Mouse (Mus musculus) effector memory CD4-positive, alpha-beta T cell, adult 7 months (primary cell): ENCODE measurements around the gene Myo5c. TPM values are rescaled to one million over a fixed set of nuclear protein-coding genes. Genes with fewer than 3 reads are reported as not detected.

Source experiments
- polyA plus RNA-seq: library from polyadenylated mRNA; unstranded; fragments of 100-300 nt; shearing (Covaris generic); gene quantifications from one replicate; pipeline ENCODE4 v1.2.1, GENCODE M21; 2017

Myo5c gene
- 0.56 TPM for polyA plus RNA-seq

DNA sequence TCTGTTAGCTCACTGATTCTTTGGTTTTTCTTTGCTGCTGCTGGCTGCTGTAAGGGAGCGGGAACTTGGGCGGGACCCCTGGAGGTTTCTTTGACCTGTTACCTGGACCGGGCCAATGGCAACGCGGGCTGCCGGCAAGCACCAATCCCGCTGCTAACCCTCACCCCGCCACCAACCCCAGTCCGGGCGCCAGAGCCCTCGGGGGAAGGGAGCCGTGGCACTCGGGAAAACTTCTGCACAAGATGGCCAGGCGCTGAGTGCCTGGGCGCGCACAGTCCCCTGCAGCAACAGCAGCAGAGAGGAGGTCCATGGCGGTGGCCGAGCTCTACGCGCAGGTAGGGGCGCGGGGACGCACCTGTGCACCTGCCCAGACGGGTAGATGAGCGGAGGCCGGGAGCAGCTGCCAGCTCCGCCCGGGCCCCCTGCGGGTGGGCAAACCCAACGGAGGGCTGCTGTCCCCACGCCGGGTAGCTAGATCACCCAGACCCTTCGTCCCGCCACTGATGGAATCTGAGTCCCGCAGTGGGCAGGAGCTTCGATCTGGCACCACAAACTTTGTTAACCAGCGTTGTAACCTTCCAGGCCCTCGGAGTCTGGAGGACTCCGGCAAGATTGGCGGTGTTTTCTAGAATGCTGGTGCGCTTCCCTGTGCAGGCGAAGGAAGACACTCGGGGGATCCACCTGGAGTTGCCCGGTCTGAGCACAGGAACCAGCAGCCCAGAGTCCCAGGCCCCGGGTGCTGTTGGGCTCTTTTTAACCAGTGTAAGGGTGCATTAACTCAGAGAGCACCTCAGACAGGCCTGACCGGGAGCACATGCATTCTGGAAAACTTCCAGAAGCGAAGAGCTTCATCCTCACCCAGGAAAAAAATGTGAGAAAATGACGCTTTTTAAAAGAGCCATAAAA, at the start of gene Myo5c:
Myo5c (plus strand) TSS at position 180 of the 906 bp plus-strand sequence.

GRCm38 (mm10) chr9:75306126-75306898, 74.5 kb downstream of the Myo5c start, which contains the start of gene Gnb5:
Gene Gnb5 (plus strand): TSS chr9:75306288.

GRCm38 (mm10) chr9:75347458-75347857, 115.6 kb downstream of the Myo5c start, which contains the start of gene Bcl2l10:
Gene Bcl2l10 (plus strand): TSS chr9:75347758.

Other genes starting within 250 kb of the Myo5c start
- 288 TPM for gene Arpp19, start 194.4 kb upstream of the Myo5c start, polyA plus RNA-seq
- 14.8 TPM for gene Myo5a, start 161.0 kb upstream of the Myo5c start, polyA plus RNA-seq
- 3.0 TPM for gene Gnb5, start 74.3 kb downstream of the Myo5c start, polyA plus RNA-seq
- gene Bcl2l10, start 115.7 kb downstream of the Myo5c start, polyA plus RNA-seq = not detected
- gene Mapk6, start 178.0 kb downstream of the Myo5c start, polyA plus RNA-seq = 129 TPM
- 24.7 TPM for gene Leo1, start 209.5 kb downstream of the Myo5c start, polyA plus RNA-seq